Mouse (Mus musculus) forebrain, postnatal 0 days (tissue): Measurements from ENCODE around the gene Mtcl1. TPM values are rescaled to one million over a fixed set of nuclear protein-coding genes. Genes with fewer than 3 reads are reported as not detected.

Experiments used
- ATAC-seq: fragments of 200-750 bp; cut with Nextera tagmentation; 2 replicates; pipeline ENCODE4 v1.8.0; 2017; ENCODE audit warnings: mild to moderate bottlenecking, moderate library complexity
- DNase-seq: peaks from one replicate; pipeline ENCODE4 v3.0.0-alpha.2; 2015
- H3K27ac ChIP-seq: fragments of 300-500 bp; sonication (generic); 2 replicates; pipeline ENCODE4 v1.5.1; 2014; ENCODE audit warnings: low read depth, mild to moderate bottlenecking, antibody characterized with exemption, low read length, moderate library complexity, mixed read lengths
- H3K27me3 ChIP-seq: fragments of 300-500 bp; sonication (generic); 2 replicates; pipeline ENCODE4 v1.6.1; 2014; ENCODE audit warnings: mild to moderate bottlenecking, low read length, mixed read lengths; ENCODE audit not compliant: insufficient read depth
- H3K36me3 ChIP-seq: fragments of 300-500 bp; sonication (generic); 2 replicates; pipeline ENCODE4 v1.6.1; 2014; ENCODE audit warnings: mild to moderate bottlenecking, moderate library complexity; ENCODE audit not compliant: insufficient read depth
- H3K4me1 ChIP-seq: fragments of 300-500 bp; sonication (generic); 2 replicates; pipeline ENCODE4 v1.6.1; 2014; ENCODE audit warnings: antibody characterized with exemption; ENCODE audit not compliant: insufficient read depth
- H3K4me2 ChIP-seq: fragments of 300-500 bp; sonication (generic); 2 replicates; pipeline ENCODE4 v1.6.1; 2014; ENCODE audit warnings: low read depth, mild to moderate bottlenecking, moderate library complexity
- H3K4me3 ChIP-seq: fragments of 300-500 bp; sonication (generic); 2 replicates; pipeline ENCODE4 v1.5.1; 2014; ENCODE audit warnings: low read depth, low read length, mixed read lengths
- H3K9ac ChIP-seq: fragments of 300-500 bp; sonication (generic); 2 replicates; pipeline ENCODE4 v1.6.1; 2014; ENCODE audit warnings: mild to moderate bottlenecking
- H3K9me3 ChIP-seq: fragments of 300-500 bp; sonication (generic); 2 replicates; pipeline ENCODE4 v1.6.1; 2016; ENCODE audit warnings: low read length
- CTCF ChIP-seq: sonication (generic); IDR thresholded peaks from 2 replicates; pipeline ENCODE4 v1.5.1; 2016; ENCODE audit warnings: antibody characterized with exemption, control low read depth, low read depth
- WGBS: fragments of 180-500 bp; shearing (Covaris S2); extraction: QIAGEN DNeasy Blood & Tissue Kit; methylation state at CpG from one replicate; pipeline ENCODE4 v1.1.7; 2014; 5-methylcytosine and 5-hydroxymethylcytosine counted together
- polyA plus RNA-seq: library from polyadenylated mRNA; unstranded; fragments of >200 nt; fragmentation: Nextera tagmentation; extraction: Ambion mirVana; gene quantifications from 2 replicates; pipeline ENCODE4 v1.2.1, GENCODE M21; 2015
- total RNA-seq: library from RNA; depleted of rRNA; stranded (reverse); fragments of >200 nt; gene quantifications from 2 replicates; pipeline ENCODE4 v1.2.3, GENCODE M21; 2014

Mtcl1 gene
- total and polyA plus RNA-seq, 2 experiments from 2014 or later: 8.5 to 25.7 TPM

DNA sequence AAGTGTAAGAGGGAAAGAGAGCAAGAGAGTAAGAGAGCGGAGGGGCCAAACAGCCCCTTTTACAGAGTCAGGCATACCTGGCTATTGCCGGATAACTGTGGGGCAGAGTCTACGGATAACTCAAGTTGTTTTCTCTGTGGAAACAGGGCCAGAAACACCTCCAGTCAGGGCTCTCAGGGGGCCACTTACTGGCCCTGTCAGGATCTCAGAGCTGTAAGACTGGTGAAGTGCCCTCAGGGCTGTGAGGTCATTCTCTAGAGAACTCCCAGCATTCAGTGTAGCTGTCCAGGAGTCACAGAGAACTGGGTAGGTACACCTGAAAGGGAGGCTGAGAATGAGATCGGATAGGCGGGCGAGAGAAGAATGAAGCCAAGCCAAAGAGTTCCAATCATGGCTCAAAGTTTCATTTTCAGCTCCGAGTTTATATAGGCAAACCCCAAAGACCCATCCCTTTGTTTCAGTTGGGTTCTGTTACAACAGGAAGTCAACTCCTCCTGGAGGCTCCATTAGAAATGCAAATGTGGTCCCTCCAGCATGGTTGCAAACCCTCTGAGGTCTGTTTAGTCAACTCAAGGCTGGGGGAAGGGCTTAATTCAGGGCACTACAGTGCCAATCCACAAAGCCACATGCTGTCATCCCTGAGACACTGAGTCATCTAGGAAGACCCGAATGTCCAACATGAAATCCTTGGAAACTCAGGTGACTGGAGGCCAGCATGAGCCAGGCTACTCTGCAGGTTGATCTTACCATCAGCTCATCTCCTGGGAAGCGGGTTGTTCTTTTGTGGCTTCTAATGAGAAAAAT, 34.3 kb upstream of the Mtcl1 start:
- H3K9ac ChIP-seq: no peak overlapping the region
- no peaks in the 10 kb centered on the region for H3K36me3 ChIP-seq
- 79% methylated on average over 9 of the region's 9 CpGs for WGBS
- no peak overlapping the region for H3K27ac ChIP-seq
- peaks cover 8% of the 10 kb centered on the region; the same call in 1 of the 2 replicates for H3K4me1 ChIP-seq
- ATAC-seq: no peak
- H3K4me2 ChIP-seq: no peak overlapping the region
- no peak overlapping the region for H3K4me3 ChIP-seq
- no peaks in the 10 kb centered on the region for H3K27me3 ChIP-seq
- no peak for DNase-seq
- no peaks in the 10 kb centered on the region for H3K9me3 ChIP-seq
- TF ChIP-seq CTCF: no peak

DNA sequence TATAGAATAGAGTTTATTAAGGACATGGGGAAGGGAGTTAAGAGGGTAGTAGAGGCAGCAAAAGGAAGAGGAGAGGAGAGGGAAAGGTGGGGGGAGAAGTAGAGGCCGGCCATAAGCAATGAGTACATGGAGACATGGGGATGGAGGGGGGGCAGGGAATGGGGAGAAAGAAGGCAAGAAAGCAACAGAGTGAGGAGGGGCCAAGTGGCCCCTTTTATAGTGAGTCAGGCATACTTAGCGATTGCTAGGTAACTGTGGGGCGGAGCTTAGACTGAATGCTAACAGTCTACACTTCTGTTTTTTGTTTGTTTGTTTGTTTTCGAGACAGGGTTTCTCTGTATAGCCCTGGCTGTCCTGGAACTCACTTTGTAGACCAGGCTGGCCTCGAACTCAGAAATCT, 31.7 kb upstream of the Mtcl1 start:
- H3K4me2 ChIP-seq: no peak overlapping the region
- no peak overlapping the region for H3K27ac ChIP-seq
- H3K9ac ChIP-seq: no peak overlapping the region
- H3K27me3 ChIP-seq: no peaks in the 10 kb centered on the region
- WGBS: 71% methylated on average over 4 of the region's 5 CpGs
- no peaks in the 10 kb centered on the region for H3K9me3 ChIP-seq
- no peaks in the 10 kb centered on the region for H3K36me3 ChIP-seq
- no peak for TF ChIP-seq CTCF
- H3K4me3 ChIP-seq: no peak overlapping the region
- DNase-seq: no peak
- ATAC-seq: no peak
- peaks cover 8% of the 10 kb centered on the region; the same call in 1 of the 2 replicates for H3K4me1 ChIP-seq

DNA sequence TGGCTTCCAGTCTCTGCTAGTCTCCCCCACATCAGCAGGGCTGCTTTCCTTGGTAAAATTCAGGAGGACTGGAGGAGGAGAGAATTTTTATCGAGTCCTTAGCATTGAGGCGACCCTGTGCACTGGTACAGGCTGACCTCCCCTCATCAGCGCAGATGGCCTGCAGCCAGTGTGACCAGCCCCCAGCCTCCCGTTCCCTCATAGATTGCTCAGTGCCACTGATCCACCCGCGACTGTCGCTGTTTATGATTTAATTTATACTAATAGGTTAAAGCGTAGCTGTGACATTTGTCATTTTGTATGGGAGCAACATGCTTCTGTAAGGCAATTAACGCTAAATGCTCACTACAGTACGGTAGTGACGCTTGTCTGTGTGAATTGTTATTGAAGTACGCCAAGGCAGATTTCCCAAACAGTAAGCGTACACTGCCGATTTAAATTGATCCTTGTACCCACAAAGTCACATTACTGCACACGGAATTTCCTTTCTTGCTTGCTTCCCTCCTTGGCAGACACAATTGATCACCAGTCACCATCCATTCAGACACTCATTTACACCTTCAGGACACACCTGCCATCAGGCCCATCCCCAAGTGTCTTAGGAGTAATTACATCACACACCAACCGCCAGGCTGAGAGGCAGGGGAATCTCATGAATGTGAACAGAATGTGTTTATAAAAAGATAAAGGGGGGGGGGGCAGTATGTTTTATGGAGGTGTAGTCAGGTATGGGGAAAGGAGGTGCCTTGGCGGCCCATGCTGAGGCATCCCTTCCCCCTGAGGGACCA, 31.1 kb upstream of the Mtcl1 start:
- Histone ChIP-seq H3K9me3 (no peaks in the 10 kb centered on the region), H3K27me3 (no peaks in the 10 kb centered on the region), H3K4me3 (no peak overlapping the region), H3K4me2 (peak overlapping the region; percentile 43), H3K36me3 (no peaks in the 10 kb centered on the region), H3K9ac (0 out of 2 replicates have a peak overlapping the region, but pooled peaks have one; percentile 15), H3K27ac (no peak overlapping the region), H3K4me1 (peaks cover 8% of the 10 kb centered on the region; the same call in 1 of the 2 replicates)
- no peak for TF ChIP-seq CTCF
- ATAC-seq: no peak
- 16% methylated on average over 17 of the region's 17 CpGs for WGBS
- DNase-seq: peak; percentile 45

DNA sequence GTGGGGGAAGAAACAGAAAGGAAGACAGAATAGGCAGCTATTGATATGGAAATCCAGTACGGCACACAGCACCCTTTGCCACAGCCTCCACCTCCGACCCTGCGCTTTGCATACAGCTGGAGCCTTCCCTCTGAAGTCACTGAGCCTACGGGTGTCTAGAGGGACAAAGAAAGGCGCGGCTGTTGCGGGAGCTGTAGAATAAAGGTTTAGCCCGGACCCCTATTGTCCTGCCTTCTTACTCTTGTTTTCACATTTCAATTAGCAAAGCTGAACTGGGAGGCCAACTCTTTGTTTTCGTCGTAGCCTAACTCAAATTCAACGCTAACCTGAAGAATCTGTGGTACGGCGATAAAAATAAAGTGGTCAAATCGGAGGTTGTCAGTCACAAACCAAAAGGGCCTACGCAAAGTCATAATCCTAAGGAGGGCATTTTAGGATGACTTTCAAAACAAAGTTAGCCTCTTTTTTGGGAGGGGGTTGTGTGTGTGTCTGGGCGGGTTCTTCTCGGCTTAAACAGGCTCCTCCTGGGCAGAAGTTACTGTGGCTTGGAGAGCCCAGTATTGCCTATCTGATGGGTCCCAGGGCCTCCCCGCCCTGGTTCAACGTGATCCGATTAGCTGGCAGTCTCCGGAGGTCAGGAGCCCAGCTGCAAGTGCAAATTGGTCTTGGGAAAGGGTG, 30.4 kb upstream of the Mtcl1 start:
- DNase-seq (peak; percentile 57), ATAC-seq (peak; percentile 80)
- no peak for TF ChIP-seq CTCF
- peaks cover 8% of the 10 kb centered on the region; the same call in 1 of the 2 replicates for H3K4me1 ChIP-seq
- no peaks in the 10 kb centered on the region for H3K27me3 ChIP-seq
- no peaks in the 10 kb centered on the region for H3K36me3 ChIP-seq
- H3K9ac ChIP-seq: 0 out of 2 replicates have a peak overlapping the region, but pooled peaks have one; percentile 15
- no peaks in the 10 kb centered on the region for H3K9me3 ChIP-seq
- no peak overlapping the region for H3K4me3 ChIP-seq
- peak overlapping the region; percentile 43 for H3K4me2 ChIP-seq
- peak overlapping the region; percentile 24 for H3K27ac ChIP-seq
- WGBS: 7% methylated on average over 21 of the region's 21 CpGs

DNA sequence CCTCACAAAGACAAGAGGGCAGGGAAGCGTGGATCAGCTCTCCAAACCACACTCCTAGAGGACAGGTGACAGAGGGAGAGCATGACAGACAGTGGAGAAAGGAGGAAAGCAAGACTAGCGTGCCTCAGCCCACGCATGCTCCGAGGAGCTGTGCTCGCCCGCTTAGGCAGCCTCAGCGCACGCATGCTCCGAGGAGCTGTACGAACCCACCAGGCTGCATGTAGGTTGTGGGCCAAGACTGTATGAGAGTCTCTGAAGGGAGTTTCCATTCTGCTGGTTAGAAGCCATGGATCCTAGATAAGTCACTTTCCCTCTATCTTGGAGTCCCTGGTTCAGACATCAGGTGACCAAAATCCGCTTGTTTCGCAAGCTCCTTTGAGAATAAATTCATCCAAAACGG, 29.8 kb upstream of the Mtcl1 start:
- peak overlapping the region; percentile 43 for H3K4me2 ChIP-seq
- 13% methylated on average over 13 of the region's 13 CpGs for WGBS
- peak; percentile 87 for DNase-seq
- peaks cover 8% of the 10 kb centered on the region; the same call in 1 of the 2 replicates for H3K4me1 ChIP-seq
- ATAC-seq: peak; percentile 95
- no peak overlapping the region for H3K9ac ChIP-seq
- no peaks in the 10 kb centered on the region; the same call in 1 of the 2 replicates for H3K9me3 ChIP-seq
- H3K27me3 ChIP-seq: no peaks in the 10 kb centered on the region
- H3K27ac ChIP-seq: peak overlapping the region; percentile 24
- no peak for TF ChIP-seq CTCF
- no peaks in the 10 kb centered on the region for H3K36me3 ChIP-seq
- H3K4me3 ChIP-seq: peak overlapping the region; percentile 21; the same call in 1 of the 2 replicates

DNA sequence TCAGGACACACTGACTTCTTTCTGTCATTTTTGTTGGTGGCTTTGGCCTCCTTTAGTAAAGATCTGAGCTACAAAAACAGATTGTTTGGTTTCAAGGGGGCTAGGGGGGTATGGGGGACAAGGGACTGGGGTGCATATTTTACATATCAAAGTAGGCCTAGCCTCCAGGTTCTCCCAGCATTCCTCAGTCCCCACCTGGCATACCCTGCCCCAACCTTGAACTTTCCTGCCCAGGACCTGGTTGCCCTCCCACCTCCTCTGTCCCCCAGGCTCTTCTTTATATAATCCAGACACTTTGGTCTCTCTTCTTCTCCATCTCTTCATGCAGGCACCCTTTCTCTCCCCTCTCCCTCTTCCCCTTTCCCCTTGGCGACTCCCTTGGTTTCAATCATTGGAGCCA, 23.7 kb upstream of the Mtcl1 start:
- DNase-seq (no peak), ATAC-seq (no peak)
- no peak for TF ChIP-seq CTCF
- no peaks in the 10 kb centered on the region for H3K36me3 ChIP-seq
- WGBS: 88% methylated on average over 1 of the region's 1 CpGs
- H3K4me3 ChIP-seq: no peak overlapping the region
- H3K4me1 ChIP-seq: peaks cover 3% of the 10 kb centered on the region; the same call in 1 of the 2 replicates
- H3K4me2 ChIP-seq: no peak overlapping the region
- H3K9me3 ChIP-seq: no peaks in the 10 kb centered on the region; the same call in 1 of the 2 replicates
- H3K27me3 ChIP-seq: no peaks in the 10 kb centered on the region
- H3K9ac ChIP-seq: no peak overlapping the region
- H3K27ac ChIP-seq: no peak overlapping the region
